Mouse (Mus musculus): ENCODE data around the gene Zscan20. TPM values are rescaled to one million over a fixed set of nuclear protein-coding genes. Genes with fewer than 3 reads are reported as not detected.

The Zscan20 gene
- polyA plus RNA-seq, 1 experiment = 2.9 TPM

DNA sequence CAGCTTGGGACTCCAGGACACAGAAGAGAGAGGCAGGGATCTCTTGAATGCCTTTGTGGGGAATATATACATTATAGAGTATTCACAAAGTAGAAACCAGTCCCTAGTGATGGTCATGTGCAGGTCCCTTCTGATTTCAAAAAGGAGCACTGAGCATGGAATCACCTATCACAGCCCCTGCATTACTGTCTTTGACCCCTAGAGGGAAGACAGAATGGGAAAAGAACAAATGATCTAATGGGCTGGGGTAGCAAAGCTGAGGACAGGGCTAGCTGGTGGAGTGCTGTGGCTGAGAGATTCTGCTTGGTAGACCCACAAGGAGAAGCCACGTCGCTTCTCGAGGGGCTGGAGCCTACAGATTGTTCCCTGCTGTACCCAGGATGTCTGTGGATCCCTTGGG, 49.6 kb downstream of the Zscan20 start:
- TF ChIP-seq GATA1 (IDR thresholded peaks at IDR 0.05; ENCODE audit: low read length) = no peak

GRCm38 (mm10) chr4:128554198-128554597, 55.7 kb downstream of the Zscan20 start:
- no peak for TF ChIP-seq GATA1 (IDR thresholded peaks at IDR 0.05; ENCODE audit: low read length)

DNA sequence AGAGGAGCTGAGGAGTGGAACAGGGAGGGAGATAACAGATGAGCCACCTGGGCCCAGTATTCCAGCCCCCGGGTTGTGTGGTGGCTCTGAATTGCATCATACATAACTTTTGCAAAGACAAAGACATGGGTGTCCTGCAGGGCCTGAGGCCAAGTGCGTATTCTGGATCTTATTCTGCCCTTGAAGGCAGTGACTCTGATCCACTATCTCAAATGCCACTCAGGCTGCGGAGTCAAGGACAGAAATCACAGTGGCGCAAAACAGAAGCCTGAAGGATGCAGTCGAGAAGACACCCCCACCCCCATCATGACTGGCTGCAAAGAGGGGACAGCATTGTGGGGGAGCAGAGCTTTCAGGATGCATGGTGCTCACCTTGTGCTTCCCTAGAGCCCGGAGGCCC, 59.1 kb downstream of the Zscan20 start:
- no peak for TF ChIP-seq GATA1 (IDR thresholded peaks at IDR 0.05; ENCODE audit: low read length)

DNA sequence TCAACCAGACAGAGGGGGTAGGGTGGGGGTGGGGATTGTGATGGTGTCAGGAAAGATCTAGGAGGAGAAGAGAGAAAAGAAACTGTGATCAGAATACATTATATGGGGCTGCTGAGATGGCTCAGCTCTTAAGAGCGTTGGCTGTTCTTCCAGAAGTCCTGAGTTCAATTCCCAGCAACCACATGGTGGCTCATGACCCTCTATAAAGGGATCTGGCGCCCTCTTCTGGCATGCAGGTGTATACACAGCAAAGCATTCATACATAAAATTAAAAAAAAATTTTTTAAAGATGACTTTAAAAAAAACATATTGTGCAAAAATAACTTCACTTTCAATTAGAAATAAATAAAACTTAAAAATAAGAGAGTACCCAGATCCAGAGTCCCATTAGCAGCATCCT, 66.5 kb downstream of the Zscan20 start:
- no peak for TF ChIP-seq GATA1 (IDR thresholded peaks at IDR 0.05; ENCODE audit: low read length)

Other genes starting within 250 kb of the Zscan20 start
- not detected in 2 replicates for gene Tlr12, start 8.5 kb upstream of the Zscan20 start, polyA plus RNA-seq (2012)
- 115 and 128 TPM in 2 replicates for gene Phc2, start 44.6 kb upstream of the Zscan20 start, polyA plus RNA-seq (2012)
- gene A3galt2, start 145.3 kb upstream of the Zscan20 start, polyA plus RNA-seq (2012) = not detected in 2 replicates
- gene Zfp362, start 195.9 kb upstream of the Zscan20 start, polyA plus RNA-seq (2012) = not detected in 2 replicates

Data from G1E-ER4 (cell line).